Mouse (Mus musculus): ENCODE data around the gene Treml2. TPM values are rescaled to one million over a fixed set of nuclear protein-coding genes. Genes with fewer than 3 reads are reported as not detected.

Treml2 gene
- polyA plus RNA-seq, 1 experiment = 0.25 TPM

- Histone ChIP-seq H3K4me1 (ENCODE audit: control insufficient read depth, insufficient read depth, low read length) (no peaks in the 10 kb centered on the region), H3K27me3 (ENCODE audit: control insufficient read depth, insufficient read depth, low read length) (no peaks in the 10 kb centered on the region), H3K4me3 (replicated peaks; ENCODE audit: insufficient read depth, low read depth, low read length) (no peak overlapping the region), H3K27ac (ENCODE audit: insufficient read depth, low read length) (no peak overlapping the region)
- 83% methylated on average over 3 of the region's 3 CpGs for WGBS
- no peak for DNase-seq
- TF ChIP-seq CTCF (IDR thresholded peaks at IDR 0.05; ENCODE audit: borderline replicate concordance, insufficient read depth, low read depth, low read length) (no peak), POLR2A (IDR thresholded peaks at IDR 0.05; ENCODE audit: borderline replicate concordance, insufficient read depth, low read length) (no peak)
Observed at GRCm38 (mm10) chr17:48355822-48356221, 56.5 kb downstream of the Treml2 start.

- no peak for DNase-seq
- Histone ChIP-seq H3K27ac (ENCODE audit: insufficient read depth, low read length) (no peak overlapping the region), H3K27me3 (ENCODE audit: control insufficient read depth, insufficient read depth, low read length) (no peaks in the 10 kb centered on the region), H3K4me1 (ENCODE audit: control insufficient read depth, insufficient read depth, low read length) (peaks cover 5% of the 10 kb centered on the region; the same call in 1 of the 2 replicates), H3K4me3 (replicated peaks; ENCODE audit: insufficient read depth, low read depth, low read length) (no peak overlapping the region)
- TF ChIP-seq CTCF (IDR thresholded peaks at IDR 0.05; ENCODE audit: borderline replicate concordance, insufficient read depth, low read depth, low read length) (no peak), POLR2A (IDR thresholded peaks at IDR 0.05; ENCODE audit: borderline replicate concordance, insufficient read depth, low read length) (no peak)
- 27% methylated on average over 2 of the region's 2 CpGs for WGBS
Observed at GRCm38 (mm10) chr17:48357892-48358291, 58.6 kb downstream of the Treml2 start.

- DNase-seq = no peak
- no peak for TF ChIP-seq POLR2A (IDR thresholded peaks at IDR 0.05; ENCODE audit: borderline replicate concordance, insufficient read depth, low read length)
- no peak for TF ChIP-seq CTCF (IDR thresholded peaks at IDR 0.05; ENCODE audit: borderline replicate concordance, insufficient read depth, low read depth, low read length)
- 58% methylated on average over 7 of the region's 7 CpGs for WGBS
- no peak within 1 kb of the TSS for H3K4me3 ChIP-seq (replicated peaks; ENCODE audit: insufficient read depth, low read depth, low read length)
- no peak within 1 kb of the TSS for H3K27ac ChIP-seq (ENCODE audit: insufficient read depth, low read length)
- no peaks in the 10 kb centered on the region for H3K27me3 ChIP-seq (ENCODE audit: control insufficient read depth, insufficient read depth, low read length)
- peaks cover 11% of the 10 kb centered on the region for H3K4me1 ChIP-seq (ENCODE audit: control insufficient read depth, insufficient read depth, low read length)
Observed at GRCm38 (mm10) chr17:48359616-48360015, 60.3 kb downstream of the Treml2 start, which contains the start of gene Treml1. Gene Treml1 (plus strand): TSS chr17:48359916.

- DNase-seq = no peak
- Histone ChIP-seq H3K4me1 (ENCODE audit: control insufficient read depth, insufficient read depth, low read length) (peaks cover 11% of the 10 kb centered on the region), H3K4me3 (replicated peaks; ENCODE audit: insufficient read depth, low read depth, low read length) (no peak overlapping the region), H3K27me3 (ENCODE audit: control insufficient read depth, insufficient read depth, low read length) (no peaks in the 10 kb centered on the region), H3K27ac (ENCODE audit: insufficient read depth, low read length) (no peak overlapping the region)
- TF ChIP-seq POLR2A (IDR thresholded peaks at IDR 0.05; ENCODE audit: borderline replicate concordance, insufficient read depth, low read length) (no peak), CTCF (IDR thresholded peaks at IDR 0.05; ENCODE audit: borderline replicate concordance, insufficient read depth, low read depth, low read length) (no peak)
- WGBS = 88% methylated on average over 4 of the region's 4 CpGs
Observed at GRCm38 (mm10) chr17:48360462-48360861, 61.2 kb downstream of the Treml2 start.

Other genes starting within 250 kb of the Treml2 start
- gene 1700067P10Rik, start 210.2 kb upstream of the Treml2 start, polyA plus RNA-seq (2012; rRNA removed) = 0.13 TPM in 2 replicates
- not detected in 2 replicates for gene 9830107B12Rik, start 153.2 kb upstream of the Treml2 start, polyA plus RNA-seq (2012; rRNA removed)
- gene A530064D06Rik, start 132.2 kb upstream of the Treml2 start, polyA plus RNA-seq (2012; rRNA removed) = 0.07 TPM in 1 of 2 replicates, not detected in the other
- 0.03 and 0.05 TPM in 2 replicates for gene Trem1, start 66.7 kb upstream of the Treml2 start, polyA plus RNA-seq (2012; rRNA removed)
- gene Trem3, start 51.7 kb upstream of the Treml2 start, polyA plus RNA-seq (2012; rRNA removed) = not detected in 2 replicates
- 0.21 TPM in 1 of 2 replicates, not detected in the other for gene Treml4, start 35.2 kb upstream of the Treml2 start, polyA plus RNA-seq (2012; rRNA removed)
- gene B430306N03Rik, start 16.6 kb downstream of the Treml2 start, polyA plus RNA-seq (2012; rRNA removed) = 0.02 and 0.11 TPM in 2 replicates
- 8.6 and 12.2 TPM in 2 replicates for gene Trem2, start 46.9 kb downstream of the Treml2 start, polyA plus RNA-seq (2012; rRNA removed)
- gene Treml1, start 60.4 kb downstream of the Treml2 start, polyA plus RNA-seq (2012; rRNA removed) = 0.11 and 0.27 TPM in 2 replicates
- gene Nfya, start 110.4 kb downstream of the Treml2 start, polyA plus RNA-seq (2012; rRNA removed) = 20.3 and 28.1 TPM in 2 replicates
- gene Oard1, start 110.5 kb downstream of the Treml2 start, polyA plus RNA-seq (2012; rRNA removed) = 27.4 and 27.6 TPM in 2 replicates
- gene Apobec2, start 133.4 kb downstream of the Treml2 start, polyA plus RNA-seq (2012; rRNA removed) = 0.21 and 0.28 TPM in 2 replicates
- gene Tspo2, start 152.0 kb downstream of the Treml2 start, polyA plus RNA-seq (2012; rRNA removed) = 0.43 and 0.60 TPM in 2 replicates
- 0.16 and 0.19 TPM in 2 replicates for gene Unc5cl, start 155.4 kb downstream of the Treml2 start, polyA plus RNA-seq (2012; rRNA removed)